25 mouse cellular contexts compared by ENCODE assay signal in the genomic region with DNA sequence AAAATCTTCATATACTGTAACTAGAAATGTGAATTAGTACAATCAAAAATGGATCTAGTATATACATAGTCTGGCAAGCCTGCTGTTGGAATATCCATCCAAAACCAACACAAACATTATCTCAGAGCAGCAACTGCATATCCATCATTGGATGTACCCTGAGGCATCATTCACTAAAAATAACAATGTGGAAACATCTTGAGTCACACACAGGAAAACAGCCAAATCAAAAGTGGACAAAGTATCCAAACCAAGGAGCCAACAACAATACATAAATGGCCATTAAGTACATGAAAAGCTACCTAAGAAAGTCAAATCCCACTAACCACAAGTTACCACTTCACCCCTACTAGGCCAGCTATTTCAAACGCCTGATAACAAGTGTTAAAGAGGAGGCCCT. TPM values are rescaled to one million over a fixed set of nuclear protein-coding genes. Genes with fewer than 3 reads are reported as not detected.
"Had no signal": no experiment of that assay in that cellular context is flagged by ENCODE, and none has a peak within 500 bp of the region (broad histone marks: within the 10 kb centered on the region; RNA-seq: fewer than 3 reads in every experiment).

No protein-coding gene starts in this region.

- H3K36me3 ChIP-seq: liver, embryonic 15.5 days; lung, embryonic 15.5 days; neural tube, embryonic 13.5 days; neural tube, embryonic 15.5 days; stomach, embryonic 15.5 days had no signal

- H3K4me1 ChIP-seq: liver, embryonic 15.5 days; lung, embryonic 15.5 days; neural tube, embryonic 13.5 days; neural tube, embryonic 15.5 days; stomach, embryonic 15.5 days had no signal

- H3K9ac ChIP-seq: liver, embryonic 15.5 days; liver, postnatal 0 days; lung, embryonic 15.5 days; neural tube, embryonic 13.5 days; neural tube, embryonic 15.5 days; stomach, embryonic 15.5 days had no signal

- H3K4me3 ChIP-seq: liver, embryonic 15.5 days; lung, embryonic 15.5 days; megakaryocyte, embryonic 14.5 days; myocyte; neural tube, embryonic 13.5 days; neural tube, embryonic 15.5 days; stomach, embryonic 15.5 days had no signal

- H3K4me2 ChIP-seq: liver, embryonic 15.5 days; lung, embryonic 15.5 days; midbrain, embryonic 11.5 days; neural tube, embryonic 13.5 days; neural tube, embryonic 15.5 days; stomach, embryonic 15.5 days had no signal

- H3K27ac ChIP-seq: liver, embryonic 15.5 days; lung, embryonic 15.5 days; macrophage; neural tube, embryonic 13.5 days; neural tube, embryonic 15.5 days; stomach, embryonic 15.5 days; stomach, postnatal 0 days had no signal

- ATAC-seq: liver, postnatal 0 days; midbrain, embryonic 16.5 days had no signal

- H3K27me3 ChIP-seq: liver, embryonic 15.5 days; lung, embryonic 15.5 days; megakaryocyte, embryonic 14.5 days; neural tube, embryonic 13.5 days; neural tube, embryonic 15.5 days; stomach, embryonic 15.5 days had no signal

- H3K9me3 ChIP-seq: liver, embryonic 15.5 days; lung, embryonic 15.5 days; megakaryocyte, embryonic 14.5 days; neural tube, embryonic 13.5 days; neural tube, embryonic 15.5 days; stomach, embryonic 15.5 days had no signal

- DNase-seq: liver, postnatal 0 days; lung, adult 2 months; lung, postnatal 10 days; lung, postnatal 36 days; midbrain, embryonic 14.5 days; retina, postnatal 1 day; right cerebral cortex, adult 18-20 months; thymus, adult 2 months; thymus, postnatal 25 days; thymus, postnatal 4 days had no signal

RNA-seq across cellular contexts. Expression of a gene that starts 49.4 kb away (rescaled TPM):
- total RNA-seq: megakaryocyte progenitor cell, adult 5-6 weeks had no signal
- polyA plus RNA-seq: liver, embryonic 15.5 days; liver, postnatal 0 days; lung, embryonic 15.5 days; macrophage; midbrain, embryonic 11.5 days; midbrain, embryonic 14.5 days; midbrain, embryonic 16.5 days; neural tube, embryonic 11.5 days; neural tube, embryonic 13.5 days; spleen, adult 2 months; stomach, embryonic 15.5 days; thymus, adult 2 months; urinary bladder, adult 2 months had no signal
